Mouse (Mus musculus) intestine, embryonic 14.5 days (tissue): ENCODE results near the gene Nfatc2ip. TPM values are rescaled to one million over a fixed set of nuclear protein-coding genes. Genes with fewer than 3 reads are reported as not detected.

Experiments used
- ATAC-seq: fragments of 200-750 bp; cut with Nextera tagmentation; replicated peaks from 2 replicates; pipeline ENCODE4 v1.8.0; 2017; ENCODE audit warnings: low read depth, moderate number of reproducible peaks, moderate TSS enrichment, moderate library complexity; ENCODE audit not compliant: low FRiP score, low TSS enrichment
- DNase-seq: peaks from one replicate; pipeline ENCODE4 v3.0.0-alpha.2; 2018; ENCODE audit warnings: low spot score
- H3K27ac ChIP-seq: fragments of 300-500 bp; sonication (generic); 2 replicates; pipeline ENCODE4 v1.5.1; 2014; ENCODE audit warnings: low read depth, mild to moderate bottlenecking, control low read depth
- H3K27me3 ChIP-seq: fragments of 300-500 bp; sonication (generic); replicated peaks from 2 replicates; pipeline ENCODE4 v1.6.1; 2014; ENCODE audit warnings: low read length, control low read depth; ENCODE audit not compliant: control insufficient read depth, insufficient read depth
- H3K36me3 ChIP-seq: fragments of 300-500 bp; sonication (generic); 2 replicates; pipeline ENCODE4 v1.6.1; 2014; ENCODE audit warnings: low read length, control low read depth; ENCODE audit not compliant: control insufficient read depth, insufficient read depth
- H3K4me1 ChIP-seq: fragments of 300-500 bp; sonication (generic); replicated peaks from 2 replicates; pipeline ENCODE4 v1.6.1; 2014; ENCODE audit warnings: low read length, control low read depth, mixed read lengths; ENCODE audit not compliant: control insufficient read depth, insufficient read depth
- H3K4me2 ChIP-seq: fragments of 300-500 bp; sonication (generic); 2 replicates; pipeline ENCODE4 v1.6.1; 2014; ENCODE audit warnings: low read length
- H3K4me3 ChIP-seq: fragments of 300-500 bp; sonication (generic); 2 replicates; pipeline ENCODE4 v1.5.1; 2014; ENCODE audit warnings: low read depth, low read length, control low read depth, mixed read lengths
- H3K9ac ChIP-seq: fragments of 300-500 bp; sonication (generic); 2 replicates; pipeline ENCODE4 v1.6.1; 2014; ENCODE audit warnings: mild to moderate bottlenecking, low read length
- H3K9me3 ChIP-seq: fragments of 300-500 bp; sonication (generic); 2 replicates; pipeline ENCODE4 v1.6.1; 2016; ENCODE audit warnings: low read length, control low read depth; ENCODE audit not compliant: control insufficient read depth
- WGBS: fragments of 180-500 bp; shearing (Covaris S2); extraction: QIAGEN DNeasy Blood & Tissue Kit; methylation state at CpG from one replicate; pipeline ENCODE4 v1.1.7; 2014; 5-methylcytosine and 5-hydroxymethylcytosine counted together
- polyA plus RNA-seq: library from polyadenylated mRNA; unstranded; fragments of >200 nt; fragmentation: Nextera tagmentation; extraction: Ambion mirVana; gene quantifications from 2 replicates; pipeline ENCODE4 v1.2.1, GENCODE M21; 2014

Nfatc2ip gene
- polyA plus RNA-seq, 1 experiment from 2014 or later = 2.3 TPM

GRCm38 (mm10) chr7:126356793-126357591 is 39.5 kb downstream of the Nfatc2ip start:
- Histone ChIP-seq H3K27ac (no peak overlapping the region), H3K9me3 (no peaks in the 10 kb centered on the region), H3K9ac (no peak overlapping the region), H3K36me3 (no peaks in the 10 kb centered on the region), H3K27me3 (no peaks in the 10 kb centered on the region), H3K4me2 (no peak overlapping the region), H3K4me3 (no peak overlapping the region), H3K4me1 (no peaks in the 10 kb centered on the region)
- ATAC-seq (no peak), DNase-seq (no peak)
- WGBS = 49% methylated on average over 7 of the region's 7 CpGs

DNA sequence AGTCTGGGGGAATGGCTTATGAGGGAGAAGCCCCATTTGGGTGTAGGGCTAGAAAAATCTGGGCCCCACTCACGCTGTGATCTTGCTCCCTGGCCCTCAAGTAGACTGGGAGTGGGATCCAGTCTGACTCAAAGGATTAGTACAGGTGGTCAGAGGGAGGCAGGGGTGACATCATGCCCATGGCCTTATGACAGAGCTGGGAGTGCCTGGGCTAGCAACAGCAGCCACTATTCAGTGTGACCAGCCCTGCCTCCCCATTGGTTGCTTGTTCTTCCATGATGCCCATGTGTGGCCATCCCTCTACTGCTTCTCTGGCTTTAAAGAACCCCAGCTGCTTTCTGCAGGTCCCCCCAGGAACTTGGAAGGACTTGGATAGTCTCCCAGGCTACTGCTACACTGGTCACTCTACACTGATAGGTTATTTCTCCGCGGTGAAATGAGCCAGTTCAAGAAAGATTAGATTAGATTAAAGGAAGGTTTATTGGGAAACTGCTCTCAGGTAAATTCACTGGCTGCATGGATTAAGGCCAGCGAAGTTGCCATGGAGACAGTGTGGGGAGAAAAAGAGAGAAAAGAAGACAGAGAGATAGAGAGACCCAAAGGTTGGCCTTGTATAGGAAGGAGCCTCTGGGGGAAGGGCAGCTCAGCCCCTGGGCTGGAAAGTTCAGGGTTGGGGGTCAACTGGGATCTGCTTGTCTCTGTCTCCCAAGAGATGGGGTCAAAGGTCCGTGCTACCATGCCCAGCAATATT is 40.5 kb downstream of the Nfatc2ip start:
- Histone ChIP-seq H3K9me3 (no peaks in the 10 kb centered on the region), H3K4me2 (no peak overlapping the region), H3K36me3 (no peaks in the 10 kb centered on the region), H3K27me3 (no peaks in the 10 kb centered on the region), H3K4me1 (no peaks in the 10 kb centered on the region), H3K9ac (no peak overlapping the region), H3K4me3 (no peak overlapping the region), H3K27ac (no peak overlapping the region)
- DNase-seq (no peak), ATAC-seq (no peak)
- 54% methylated on average over 5 of the region's 5 CpGs for WGBS

- H3K9me3 ChIP-seq = no peaks in the 10 kb centered on the region
- ATAC-seq (no peak), DNase-seq (no peak)
- no peak overlapping the region for H3K9ac ChIP-seq
- no peaks in the 10 kb centered on the region for H3K36me3 ChIP-seq
- WGBS = 40% methylated on average over 14 of the region's 14 CpGs
- no peaks in the 10 kb centered on the region for H3K27me3 ChIP-seq
- H3K27ac ChIP-seq = no peak overlapping the region
- no peak overlapping the region for H3K4me2 ChIP-seq
- H3K4me1 ChIP-seq = no peaks in the 10 kb centered on the region
- no peak overlapping the region for H3K4me3 ChIP-seq
These were observed 41.6 kb downstream of the Nfatc2ip start for GRCm38 (mm10) chr7:126354738-126355614.

DNA sequence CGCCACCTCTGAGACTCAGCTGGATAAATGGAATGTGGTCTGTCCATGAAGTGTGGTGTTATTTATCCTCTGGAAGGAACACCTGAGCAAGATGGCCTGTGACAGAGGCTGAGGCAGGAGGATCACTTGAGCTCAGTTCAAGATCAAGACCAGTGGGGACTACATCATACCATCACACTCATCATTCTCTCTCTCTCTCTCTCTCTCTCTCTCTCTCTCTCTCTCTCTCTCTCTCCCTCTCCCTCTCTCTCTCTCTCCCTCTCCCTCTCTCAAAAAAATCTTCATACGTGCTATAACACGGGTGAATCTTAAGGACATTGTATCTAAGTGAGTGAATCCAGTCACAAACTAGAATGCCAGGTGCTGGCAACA is 42.6 kb downstream of the Nfatc2ip start:
- WGBS = 83% methylated on average over 3 of the region's 3 CpGs
- Histone ChIP-seq H3K27me3 (no peaks in the 10 kb centered on the region), H3K9me3 (no peaks in the 10 kb centered on the region)

GRCm38 (mm10) chr7:126353251-126353993 is 43.1 kb downstream of the Nfatc2ip start:
- Histone ChIP-seq H3K36me3 (no peaks in the 10 kb centered on the region), H3K27ac (no peak overlapping the region), H3K4me1 (no peaks in the 10 kb centered on the region), H3K27me3 (no peaks in the 10 kb centered on the region), H3K9ac (no peak overlapping the region), H3K4me2 (no peak overlapping the region), H3K4me3 (no peak overlapping the region), H3K9me3 (no peaks in the 10 kb centered on the region)
- no peak for DNase-seq
- ATAC-seq = no peak
- 67% methylated on average over 11 of the region's 11 CpGs for WGBS

More for the DNA sequence above, 42.6 kb downstream of the Nfatc2ip start:
- no peak for ATAC-seq
- H3K4me1 ChIP-seq = no peaks in the 10 kb centered on the region
- H3K4me3 ChIP-seq = no peak overlapping the region
- H3K4me2 ChIP-seq = no peak overlapping the region
- H3K27ac ChIP-seq = no peak overlapping the region
- no peak overlapping the region for H3K9ac ChIP-seq
- H3K36me3 ChIP-seq = no peaks in the 10 kb centered on the region
- DNase-seq = no peak

DNA sequence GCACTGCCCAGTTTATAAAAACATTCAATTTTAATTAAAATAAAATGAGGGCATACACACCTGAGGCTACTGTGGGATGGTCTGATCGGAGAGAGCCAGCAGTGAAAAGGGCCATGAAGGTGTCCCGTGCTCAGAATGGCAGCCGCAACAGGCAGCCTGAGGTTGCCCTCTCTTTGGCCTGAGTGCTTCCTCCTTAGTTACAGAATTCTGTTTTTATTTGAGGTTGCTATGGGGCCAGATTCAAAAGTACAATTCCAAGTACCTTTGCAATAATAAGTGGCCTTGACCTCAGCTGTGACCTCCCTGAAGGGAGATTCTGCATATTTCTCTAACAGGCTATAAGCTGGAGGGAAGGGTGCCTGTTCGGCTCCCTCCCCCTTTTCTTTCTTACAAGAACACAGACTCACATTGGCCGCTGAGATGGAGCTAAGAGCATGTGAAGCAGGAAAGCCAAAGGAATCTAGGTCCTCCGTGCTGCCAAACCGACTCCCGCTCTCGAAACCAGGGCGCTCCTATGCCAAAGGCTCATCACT is 45.1 kb downstream of the Nfatc2ip start:
- Histone ChIP-seq H3K9ac (no peak overlapping the region), H3K4me3 (no peak overlapping the region), H3K4me2 (peak overlapping the region; percentile 29; the same call in 1 of the 2 replicates), H3K4me1 (no peaks in the 10 kb centered on the region), H3K27me3 (no peaks in the 10 kb centered on the region), H3K36me3 (no peaks in the 10 kb centered on the region), H3K27ac (no peak overlapping the region), H3K9me3 (no peaks in the 10 kb centered on the region)
- DNase-seq (no peak), ATAC-seq (no peak)
- 54% methylated on average over 10 of the region's 10 CpGs for WGBS

DNA sequence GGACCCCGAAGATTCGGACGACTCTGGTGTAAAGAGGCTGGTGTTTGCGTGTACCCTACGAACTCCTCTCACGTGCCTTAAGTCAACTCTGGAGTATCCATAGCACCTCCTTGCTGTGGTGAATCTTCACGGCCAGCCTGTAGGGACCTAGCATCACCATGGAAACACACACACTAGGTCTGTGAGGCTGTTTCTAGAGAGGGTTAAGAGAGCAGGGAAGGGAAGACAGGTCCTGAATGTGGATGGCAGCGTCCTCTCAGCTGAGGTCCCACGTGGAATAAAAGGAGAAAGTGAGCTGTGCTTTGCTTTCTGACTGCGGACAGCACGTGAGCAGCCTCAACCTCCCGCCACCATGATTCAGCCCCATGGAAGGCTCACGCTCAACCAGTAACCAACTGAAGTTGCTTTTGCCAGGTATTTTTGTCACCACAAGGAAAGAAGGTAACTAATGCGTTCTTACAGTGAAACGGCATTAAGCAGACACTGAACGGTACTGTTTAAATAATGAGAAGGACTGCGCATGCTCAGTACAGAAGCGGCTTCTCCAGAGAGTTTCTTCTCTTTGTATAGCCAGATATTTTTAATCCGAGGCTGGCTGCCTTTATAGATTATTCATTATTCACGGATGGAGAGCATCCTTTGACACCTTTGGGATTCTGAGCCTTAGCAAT is 45.7 kb downstream of the Nfatc2ip start:
- Histone ChIP-seq H3K27ac (no peak overlapping the region), H3K9me3 (no peaks in the 10 kb centered on the region), H3K27me3 (no peaks in the 10 kb centered on the region), H3K4me2 (peak overlapping the region; percentile 29), H3K4me3 (0 out of 2 replicates have a peak overlapping the region, but pooled peaks have one; percentile 2), H3K4me1 (no peaks in the 10 kb centered on the region), H3K9ac (no peak overlapping the region), H3K36me3 (no peaks in the 10 kb centered on the region)
- no peak for DNase-seq
- WGBS = 63% methylated on average over 20 of the region's 20 CpGs
- ATAC-seq = no peak
